Mouse (Mus musculus) ES-E14 (cell line): ENCODE results near the gene 4933402J07Rik. TPM values are rescaled to one million over a fixed set of nuclear protein-coding genes. Genes with fewer than 3 reads are reported as not detected.
A peak's percentile ranks its signal among the peaks of the same experiment; 100 is the strongest.

Experiments used
- DNase-seq: peaks from one replicate; pipeline ENCODE4 v3.0.0-alpha.2; 2013; ENCODE audit warnings: low read depth, low spot score
- H3K27ac ChIP-seq: 2 replicates; pipeline ENCODE4 v1.5.1; 2012; ENCODE audit warnings: low read depth, mild to moderate bottlenecking, low read length, moderate library complexity, mixed read lengths; ENCODE audit not compliant: poor library complexity, insufficient read depth, severe bottlenecking
- H3K36me3 ChIP-seq: 2 replicates; pipeline ENCODE4 v1.6.1; 2012; ENCODE audit warnings: mild to moderate bottlenecking, low read length, moderate library complexity, mixed read lengths; ENCODE audit not compliant: control insufficient read depth, poor library complexity, insufficient read depth, severe bottlenecking
- H3K4me1 ChIP-seq, 2 experiments: fragments of 150-350 bp in 1 of 2; sonication (generic) in 1 of 2; 2 replicates each; pipeline ENCODE4 v1.6.1; 2012; ENCODE audit warnings: low read length in 2 of 2, mild to moderate bottlenecking in 1 of 2, mixed read lengths in 1 of 2; ENCODE audit not compliant: control insufficient read depth in 2 of 2, insufficient read depth in 2 of 2, poor library complexity in 1 of 2
- H3K4me3 ChIP-seq, 2 experiments: fragments of 150-350 bp in 1 of 2; sonication (generic) in 1 of 2; 2 replicates each; pipeline ENCODE4 v1.5.1; 2012; ENCODE audit warnings: low read length in 2 of 2, low read depth in 1 of 2, mild to moderate bottlenecking in 1 of 2, mixed read lengths in 1 of 2; ENCODE audit not compliant: insufficient read depth in 1 of 2, poor library complexity in 1 of 2, severe bottlenecking in 1 of 2
- H3K9ac ChIP-seq: 2 replicates; pipeline ENCODE4 v1.6.1; 2012; ENCODE audit warnings: low read depth, mild to moderate bottlenecking, low read length, mixed read lengths; ENCODE audit not compliant: poor library complexity, insufficient read depth, severe bottlenecking
- H3K9me3 ChIP-seq: fragments of 150-350 bp; sonication (generic); 2 replicates; pipeline ENCODE4 v1.6.1; 2012; ENCODE audit warnings: low read depth, mild to moderate bottlenecking, low read length; ENCODE audit not compliant: control insufficient read depth, insufficient read depth
- CHD2 ChIP-seq: IDR thresholded peaks from 2 replicates; pipeline ENCODE4 v1.6.1; 2014; ENCODE audit warnings: mild to moderate bottlenecking, low read depth, low read length, inconsistent platforms
- HCFC1 ChIP-seq: IDR thresholded peaks from 2 replicates; pipeline ENCODE4 v1.6.1; 2012; ENCODE audit warnings: low read length, inconsistent platforms, borderline replicate concordance; ENCODE audit not compliant: insufficient read depth
- MAFK ChIP-seq: IDR thresholded peaks from 2 replicates; pipeline ENCODE4 v1.6.1; 2014; ENCODE audit warnings: mild to moderate bottlenecking, low read depth, low read length, inconsistent platforms; ENCODE audit not compliant: insufficient read depth
- ZC3H11A ChIP-seq: IDR thresholded peaks from 2 replicates; pipeline ENCODE4 v1.6.1; 2012; ENCODE audit warnings: low read depth, mild to moderate bottlenecking, inconsistent platforms, low read length, borderline replicate concordance
- ZNF384 ChIP-seq: IDR thresholded peaks from 2 replicates; pipeline ENCODE4 v1.6.1; 2012; ENCODE audit warnings: low read depth, low read length, inconsistent platforms
- in situ Hi-C, 2 experiments: fragments of 600-800 bp; cut with MboI; formaldehyde crosslinking; loops; one replicate each; pipeline ENCODE4 v1.15.1; 2025; ENCODE audit warnings: low sequenced_read_pairs in 2 of 2, inconsistent platforms in 1 of 2; ENCODE audit not compliant: unreplicated experiment in 2 of 2
- total RNA-seq: library from RNA; depleted of rRNA; stranded (reverse); fragments of 300-350 nt; gene quantifications from 2 replicates; pipeline ENCODE4 v1.2.3, GENCODE M21; 2012

4933402J07Rik gene
- total RNA-seq, 1 experiment, result not detected

DNA sequence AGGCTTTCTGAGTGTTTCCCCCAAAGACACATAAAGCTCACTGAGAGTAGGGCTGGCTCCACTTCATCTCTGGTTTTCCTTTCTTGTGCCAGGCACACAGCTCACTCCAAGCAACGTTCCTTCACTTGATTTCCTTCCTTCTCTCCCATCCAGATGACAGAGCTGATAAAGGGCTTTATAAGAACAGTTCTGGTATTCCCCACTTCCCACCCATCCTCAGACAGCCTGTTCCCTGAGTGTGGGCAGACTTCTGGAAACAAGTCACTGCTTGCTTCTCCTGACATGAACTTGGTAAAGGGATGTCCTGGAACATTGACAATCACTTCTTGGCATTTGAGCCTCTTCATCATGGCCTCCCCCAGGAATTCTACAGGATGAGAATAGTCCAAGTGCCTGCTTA is 10.9 kb upstream of the 4933402J07Rik start:
- no peak overlapping the region for H3K9ac ChIP-seq
- no peak overlapping the region for H3K4me3 ChIP-seq
- H3K9me3 ChIP-seq, result no peaks in the 10 kb centered on the region
- DNase-seq, result no peak
- no peaks in the 10 kb centered on the region for H3K36me3 ChIP-seq
- no peaks in the 10 kb centered on the region for H3K4me1 ChIP-seq
- H3K27ac ChIP-seq, result no peak overlapping the region
- TF ChIP-seq CHD2 (no peak), ZC3H11A (no peak), ZNF384 (no peak), HCFC1 (no peak), MAFK (no peak)
- in situ Hi-C loops, result no loop called here

DNA sequence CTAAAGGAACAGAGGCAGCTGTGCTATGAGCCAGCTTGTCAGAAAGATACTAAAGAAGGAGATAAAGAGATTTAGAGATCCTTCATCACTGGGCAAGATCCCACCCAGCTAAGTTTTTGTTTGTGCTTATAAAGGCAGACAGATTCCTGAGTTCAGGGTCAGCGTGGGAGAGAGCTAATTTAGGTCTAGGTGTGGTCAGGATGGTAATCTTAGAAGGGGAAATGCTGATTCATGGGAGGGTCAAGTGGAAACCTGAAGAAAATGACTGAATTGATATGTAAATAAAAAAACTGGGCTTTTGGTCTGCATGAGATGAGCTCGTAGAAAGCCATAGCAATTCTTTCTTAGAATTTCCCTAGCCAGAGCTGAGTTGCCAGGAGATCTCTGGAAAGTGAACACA is 2.9 kb upstream of the 4933402J07Rik start:
- no peak for DNase-seq
- in situ Hi-C loops, result no loop called here

DNA sequence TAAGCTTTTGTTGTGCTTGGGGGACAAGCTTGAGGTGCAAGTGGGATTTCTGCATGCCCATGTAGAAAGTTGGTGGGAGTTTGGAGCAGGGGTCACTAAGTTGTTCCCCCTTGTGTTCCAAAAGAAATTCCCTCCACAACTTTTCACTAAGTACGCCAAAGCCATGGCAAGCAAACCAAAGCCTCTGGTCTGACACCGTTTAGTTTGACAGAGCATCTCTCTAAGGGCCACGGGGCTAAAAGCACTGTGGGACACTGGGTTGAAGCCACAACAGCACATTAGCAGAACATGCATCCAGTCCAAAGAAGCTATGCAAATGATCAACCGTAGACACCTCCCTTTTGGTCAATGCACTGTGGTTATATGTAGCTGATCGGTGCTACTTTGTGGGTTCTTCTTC is 5.5 kb downstream of the 4933402J07Rik start:
- in situ Hi-C loops, result no loop called here
- Histone ChIP-seq H3K4me3 (no peak overlapping the region), H3K4me1 (peaks cover 3 to 4% of the 10 kb centered on the region in 2 experiments; a peak in 3 of 4 replicates), H3K9ac (no peak overlapping the region), H3K27ac (no peak overlapping the region), H3K36me3 (no peaks in the 10 kb centered on the region), H3K9me3 (no peaks in the 10 kb centered on the region)
- TF ChIP-seq MAFK (no peak), CHD2 (no peak), ZC3H11A (no peak), ZNF384 (no peak), HCFC1 (no peak)
- no peak for DNase-seq

More for the DNA sequence above, 2.9 kb upstream of the 4933402J07Rik start:
- Histone ChIP-seq H3K9ac (no peak overlapping the region), H3K9me3 (no peaks in the 10 kb centered on the region), H3K36me3 (no peaks in the 10 kb centered on the region), H3K4me3 (no peak overlapping the region), H3K27ac (no peak overlapping the region), H3K4me1 (no peaks in the 10 kb centered on the region)
- TF ChIP-seq MAFK (no peak), HCFC1 (no peak), CHD2 (no peak), ZC3H11A (no peak), ZNF384 (no peak)

DNA sequence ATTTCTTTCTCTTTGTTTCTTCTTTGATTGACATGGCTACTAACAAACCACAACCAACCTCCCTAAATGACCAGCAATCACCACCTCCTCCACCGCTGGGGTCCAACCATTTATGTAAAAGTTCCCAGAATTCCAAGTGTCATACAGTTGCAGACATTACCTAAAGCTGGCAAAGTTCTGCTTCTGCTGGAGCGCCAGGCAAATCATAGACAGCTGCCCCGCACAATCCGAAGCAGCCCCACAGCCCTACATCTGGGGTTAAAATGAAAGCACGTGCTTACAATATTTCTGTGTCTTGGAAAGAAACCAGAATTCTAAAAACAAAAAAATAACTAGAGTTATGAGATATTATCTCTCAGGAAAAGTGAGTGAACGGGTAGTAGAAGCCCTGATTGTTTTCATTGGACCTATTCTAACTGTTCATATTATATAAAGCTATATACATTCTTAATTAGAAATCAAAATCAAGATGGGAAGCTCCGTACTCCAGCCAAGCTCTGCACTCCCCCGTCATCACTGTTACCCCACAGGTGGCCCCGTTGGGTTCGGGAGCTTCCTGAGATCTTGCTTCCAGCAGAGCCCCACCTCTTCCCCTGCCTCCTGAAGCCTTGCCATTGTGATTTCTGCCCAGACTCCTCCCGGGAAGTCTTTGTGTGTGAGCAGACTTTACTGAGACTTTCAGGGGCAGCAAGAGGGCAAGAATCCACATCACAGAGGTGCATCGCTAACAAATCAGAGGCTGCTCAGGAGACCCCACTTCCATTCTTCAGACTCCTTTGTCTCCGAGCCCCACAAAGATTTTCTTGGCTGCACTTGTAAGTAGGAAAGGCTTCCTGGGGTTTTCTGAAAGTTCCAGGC is 6.3 kb downstream of the 4933402J07Rik start:
- Histone ChIP-seq H3K9me3 (no peaks in the 10 kb centered on the region), H3K36me3 (no peaks in the 10 kb centered on the region), H3K4me3 (peak overlapping the region in 1 of 2 experiments; percentile 3; a peak in 3 of 4 replicates), H3K9ac (no peak overlapping the region; the same call in 1 of the 2 replicates), H3K4me1 (peaks cover 3 to 4% of the 10 kb centered on the region in 2 experiments; a peak in 3 of 4 replicates), H3K27ac (no peak overlapping the region)
- in situ Hi-C loops, result no loop called here
- no peak for TF ChIP-seq ZNF384
- no peak for TF ChIP-seq MAFK
- TF ChIP-seq ZC3H11A, result no peak
- no peak for TF ChIP-seq HCFC1
- TF ChIP-seq CHD2, result no peak
- peak; percentile 34 for DNase-seq
